Mouse (Mus musculus) lung, postnatal 0 days (tissue): Measurements from ENCODE around the gene Fam8a1. TPM values are rescaled to one million over a fixed set of nuclear protein-coding genes. Genes with fewer than 3 reads are reported as not detected.

ENCODE experiments used
- ATAC-seq: fragments of 200-750 bp; cut with Nextera tagmentation; 2 replicates; pipeline ENCODE4 v1.8.0; 2017; ENCODE audit warnings: moderate library complexity
- DNase-seq: peaks from one replicate; pipeline ENCODE4 v3.0.0-alpha.2; 2016; ENCODE audit warnings: low spot score
- H3K27ac ChIP-seq: fragments of 300-500 bp; sonication (generic); 2 replicates; pipeline ENCODE4 v1.5.1; 2014; ENCODE audit warnings: antibody characterized with exemption, mild to moderate bottlenecking, low read length, mixed read lengths
- H3K27me3 ChIP-seq: fragments of 300-500 bp; sonication (generic); replicated peaks from 2 replicates; pipeline ENCODE4 v1.6.1; 2014; ENCODE audit warnings: low read length, mixed read lengths; ENCODE audit not compliant: insufficient read depth
- H3K36me3 ChIP-seq: fragments of 300-500 bp; sonication (generic); 2 replicates; pipeline ENCODE4 v1.6.1; 2014; ENCODE audit warnings: low read length, mixed read lengths; ENCODE audit not compliant: insufficient read depth
- H3K4me1 ChIP-seq: fragments of 300-500 bp; sonication (generic); 2 replicates; pipeline ENCODE4 v1.6.1; 2014; ENCODE audit warnings: antibody characterized with exemption, low read depth, low read length, mixed read lengths; ENCODE audit not compliant: insufficient read depth
- H3K4me2 ChIP-seq: fragments of 300-500 bp; sonication (generic); replicated peaks from 2 replicates; pipeline ENCODE4 v1.6.1; 2014; ENCODE audit warnings: low read depth, mild to moderate bottlenecking, low read length, moderate library complexity, mixed read lengths
- H3K4me3 ChIP-seq: fragments of 300-500 bp; sonication (generic); 2 replicates; pipeline ENCODE4 v1.5.1; 2014; ENCODE audit warnings: low read depth, low read length
- H3K9ac ChIP-seq: fragments of 300-500 bp; sonication (generic); replicated peaks from 2 replicates; pipeline ENCODE4 v1.6.1; 2014; ENCODE audit warnings: low read depth, mild to moderate bottlenecking
- H3K9me3 ChIP-seq: fragments of 300-500 bp; sonication (generic); 2 replicates; pipeline ENCODE4 v1.6.1; 2016; ENCODE audit warnings: low read length, mixed read lengths
- CTCF ChIP-seq: IDR thresholded peaks from 2 replicates; pipeline ENCODE4 v1.5.1; 2016; ENCODE audit warnings: antibody characterized with exemption, mild to moderate bottlenecking
- EP300 ChIP-seq: IDR thresholded peaks from 2 replicates; pipeline ENCODE4 v1.6.1; 2016; ENCODE audit warnings: antibody characterized with exemption, mild to moderate bottlenecking, control low read depth
- WGBS: fragments of 180-500 bp; shearing (Covaris S2); extraction: QIAGEN DNeasy Blood & Tissue Kit; methylation state at CpG from one replicate; pipeline ENCODE4 v1.1.7; 2014; 5-methylcytosine and 5-hydroxymethylcytosine counted together
- polyA plus RNA-seq: library from polyadenylated mRNA; unstranded; fragments of >200 nt; fragmentation: Nextera tagmentation; extraction: Ambion mirVana; gene quantifications from 2 replicates; pipeline ENCODE4 v1.2.1, GENCODE M21; 2015

The Fam8a1 gene
- polyA plus RNA-seq, 1 experiment from 2014 or later: 12.7 TPM

- no peak for DNase-seq
- ATAC-seq: no peak
- TF ChIP-seq EP300: no peak
- no peak for TF ChIP-seq CTCF
- Histone ChIP-seq H3K4me3 (no peak overlapping the region), H3K9me3 (no peaks in the 10 kb centered on the region), H3K4me1 (no peaks in the 10 kb centered on the region), H3K4me2 (no peak overlapping the region), H3K36me3 (no peaks in the 10 kb centered on the region), H3K27me3 (no peaks in the 10 kb centered on the region), H3K9ac (no peak overlapping the region), H3K27ac (no peak overlapping the region)
- 84% methylated on average over 6 of the region's 6 CpGs for WGBS
These were observed 23.8 kb upstream of the Fam8a1 start for GRCm38 (mm10) chr13:46645476-46645875.

GRCm38 (mm10) chr13:46651853-46652252, 17.5 kb upstream of the Fam8a1 start:
- no peak for ATAC-seq
- no peak for TF ChIP-seq EP300
- no peak for TF ChIP-seq CTCF
- Histone ChIP-seq H3K36me3 (no peaks in the 10 kb centered on the region), H3K4me3 (no peak overlapping the region), H3K9ac (no peak overlapping the region), H3K27me3 (no peaks in the 10 kb centered on the region), H3K27ac (no peak overlapping the region), H3K9me3 (no peaks in the 10 kb centered on the region), H3K4me2 (no peak overlapping the region), H3K4me1 (no peaks in the 10 kb centered on the region)
- WGBS: 74% methylated on average over 7 of the region's 7 CpGs
- no peak for DNase-seq

GRCm38 (mm10) chr13:46652671-46653070, 16.7 kb upstream of the Fam8a1 start:
- H3K4me2 ChIP-seq: no peak overlapping the region
- ATAC-seq (no peak), DNase-seq (no peak)
- no peaks in the 10 kb centered on the region for H3K4me1 ChIP-seq
- no peaks in the 10 kb centered on the region for H3K27me3 ChIP-seq
- no peaks in the 10 kb centered on the region for H3K36me3 ChIP-seq
- TF ChIP-seq EP300 (no peak), CTCF (no peak)
- H3K9ac ChIP-seq: no peak overlapping the region
- 78% methylated on average over 7 of the region's 7 CpGs for WGBS
- no peaks in the 10 kb centered on the region for H3K9me3 ChIP-seq
- no peak overlapping the region for H3K4me3 ChIP-seq
- H3K27ac ChIP-seq: no peak overlapping the region

GRCm38 (mm10) chr13:46653671-46654070, 15.7 kb upstream of the Fam8a1 start:
- H3K4me1 ChIP-seq: no peaks in the 10 kb centered on the region
- DNase-seq (no peak), ATAC-seq (no peak)
- H3K27ac ChIP-seq: no peak overlapping the region
- no peak overlapping the region for H3K4me2 ChIP-seq
- no peaks in the 10 kb centered on the region for H3K27me3 ChIP-seq
- no peak overlapping the region for H3K9ac ChIP-seq
- no peak overlapping the region for H3K4me3 ChIP-seq
- H3K9me3 ChIP-seq: no peaks in the 10 kb centered on the region
- H3K36me3 ChIP-seq: no peaks in the 10 kb centered on the region
- 68% methylated on average over 4 of the region's 4 CpGs for WGBS
- TF ChIP-seq EP300 (no peak), CTCF (no peak)

GRCm38 (mm10) chr13:46654566-46654965, 14.8 kb upstream of the Fam8a1 start:
- Histone ChIP-seq H3K4me3 (no peak overlapping the region), H3K36me3 (no peaks in the 10 kb centered on the region), H3K4me1 (no peaks in the 10 kb centered on the region), H3K4me2 (no peak overlapping the region), H3K27ac (no peak overlapping the region), H3K9me3 (no peaks in the 10 kb centered on the region), H3K9ac (no peak overlapping the region), H3K27me3 (no peaks in the 10 kb centered on the region)
- no peak for TF ChIP-seq CTCF
- no peak for TF ChIP-seq EP300
- ATAC-seq: no peak
- WGBS: 87% methylated on average over 5 of the region's 5 CpGs
- no peak for DNase-seq

GRCm38 (mm10) chr13:46659211-46659610, 10.1 kb upstream of the Fam8a1 start:
- Histone ChIP-seq H3K4me3 (no peak overlapping the region), H3K4me1 (no peaks in the 10 kb centered on the region), H3K4me2 (no peak overlapping the region), H3K27me3 (no peaks in the 10 kb centered on the region), H3K9ac (no peak overlapping the region), H3K27ac (no peak overlapping the region), H3K9me3 (no peaks in the 10 kb centered on the region), H3K36me3 (no peaks in the 10 kb centered on the region)
- no peak for ATAC-seq
- TF ChIP-seq CTCF (no peak), EP300 (no peak)
- WGBS: 87% methylated on average over 5 of the region's 5 CpGs
- no peak for DNase-seq

- H3K9me3 ChIP-seq: no peaks in the 10 kb centered on the region
- H3K36me3 ChIP-seq: no peaks in the 10 kb centered on the region
- WGBS: 32% methylated on average over 4 of the region's 4 CpGs
- H3K9ac ChIP-seq: no peak overlapping the region
- H3K4me1 ChIP-seq: no peaks in the 10 kb centered on the region
- DNase-seq (peak; percentile 66), ATAC-seq (no peak)
- no peak overlapping the region for H3K4me2 ChIP-seq
- H3K4me3 ChIP-seq: no peak overlapping the region
- no peak overlapping the region for H3K27ac ChIP-seq
- TF ChIP-seq CTCF (peak; percentile 75), EP300 (no peak)
- H3K27me3 ChIP-seq: no peaks in the 10 kb centered on the region
These were observed 5.8 kb upstream of the Fam8a1 start for GRCm38 (mm10) chr13:46663461-46663964.
